Mouse (Mus musculus): ENCODE measurements around the gene Gatad2a. TPM values are rescaled to one million over a fixed set of nuclear protein-coding genes. Genes with fewer than 3 reads are reported as not detected.
"Not testable (repeated sequence)": the region's sequence is repeated elsewhere in the genome, so short reads cannot be mapped to it uniquely, and the experiment has no call there.

Gatad2a gene
- polyA plus RNA-seq, 1 experiment from 2014 or later: 41.6 TPM

DNA sequence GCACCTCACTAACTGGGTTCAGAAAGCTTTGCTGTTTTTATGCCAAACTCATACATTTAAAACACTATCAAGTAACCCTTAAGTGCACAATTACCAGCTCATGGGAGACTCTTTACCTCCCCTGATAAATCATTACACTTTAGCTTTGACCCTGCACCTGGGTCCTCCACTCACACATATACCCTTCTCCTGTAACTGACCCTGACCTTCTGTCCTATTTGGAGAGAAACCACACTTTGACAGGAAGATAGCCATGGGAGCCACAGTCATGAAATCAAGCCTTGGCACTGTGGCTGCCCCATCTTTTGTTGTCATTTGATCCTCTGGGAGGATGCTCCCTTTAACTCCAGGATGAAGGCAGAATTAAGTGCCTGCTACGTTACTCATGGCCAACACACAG, 41.5 kb downstream of the Gatad2a start:
- Histone ChIP-seq H3K9ac (ENCODE audit: low read length) (no peak overlapping the region), H3K36me3 (ENCODE audit: control insufficient read depth, insufficient read depth, low read length) (0 out of 2 replicates have a peak, but pooled peaks cover under 1% of the 10 kb centered on the region), H3K27me3 (ENCODE audit: control insufficient read depth, insufficient read depth, low read depth, low read length) (no peaks in the 10 kb centered on the region), H3K4me3 (ENCODE audit: low read length) (no peak overlapping the region), H3K4me2 (ENCODE audit: low read depth, low read length) (no peak overlapping the region), H3K9me3 (ENCODE audit: control insufficient read depth, low read length) (no peaks in the 10 kb centered on the region), H3K27ac (ENCODE audit: low read length) (no peak overlapping the region), H3K4me1 (replicated peaks; ENCODE audit: control insufficient read depth, insufficient read depth, low read length) (peaks cover 13% of the 10 kb centered on the region)
- 59% methylated on average over 1 of the region's 1 CpGs for WGBS
- ATAC-seq (ENCODE audit: low read depth): no peak

DNA sequence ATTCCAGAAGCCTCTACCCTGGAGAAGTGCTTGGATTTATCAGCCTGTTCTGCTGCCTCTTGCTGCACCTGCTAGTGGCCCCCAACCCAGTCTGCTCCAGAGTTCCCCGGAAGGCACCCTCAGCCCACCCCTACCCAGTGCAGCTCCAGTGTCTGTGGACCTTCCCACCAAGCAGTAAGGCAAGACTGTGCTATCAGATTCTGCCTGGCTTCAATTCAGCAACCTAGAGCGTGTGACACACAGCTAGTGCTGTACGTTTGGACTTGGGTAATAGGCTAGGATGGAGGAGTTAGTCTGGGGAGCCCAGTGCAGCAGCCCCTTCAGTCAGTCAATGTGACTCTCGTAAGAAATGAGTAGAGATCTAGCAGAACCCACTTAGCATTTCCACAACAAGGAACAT, 42.0 kb downstream of the Gatad2a start:
- no peaks in the 10 kb centered on the region for H3K9me3 ChIP-seq (ENCODE audit: control insufficient read depth, low read length)
- no peak for ATAC-seq (ENCODE audit: low read depth)
- H3K36me3 ChIP-seq (ENCODE audit: control insufficient read depth, insufficient read depth, low read length): 0 out of 2 replicates have a peak, but pooled peaks cover 4% of the 10 kb centered on the region
- no peaks in the 10 kb centered on the region for H3K27me3 ChIP-seq (ENCODE audit: control insufficient read depth, insufficient read depth, low read depth, low read length)
- H3K4me2 ChIP-seq (ENCODE audit: low read depth, low read length): no peak overlapping the region
- H3K4me3 ChIP-seq (ENCODE audit: low read length): no peak overlapping the region
- peaks cover 13% of the 10 kb centered on the region for H3K4me1 ChIP-seq (replicated peaks; ENCODE audit: control insufficient read depth, insufficient read depth, low read length)
- H3K27ac ChIP-seq (ENCODE audit: low read length): no peak overlapping the region
- no peak overlapping the region for H3K9ac ChIP-seq (ENCODE audit: low read length)
- WGBS: 69% methylated on average over 4 of the region's 4 CpGs

DNA sequence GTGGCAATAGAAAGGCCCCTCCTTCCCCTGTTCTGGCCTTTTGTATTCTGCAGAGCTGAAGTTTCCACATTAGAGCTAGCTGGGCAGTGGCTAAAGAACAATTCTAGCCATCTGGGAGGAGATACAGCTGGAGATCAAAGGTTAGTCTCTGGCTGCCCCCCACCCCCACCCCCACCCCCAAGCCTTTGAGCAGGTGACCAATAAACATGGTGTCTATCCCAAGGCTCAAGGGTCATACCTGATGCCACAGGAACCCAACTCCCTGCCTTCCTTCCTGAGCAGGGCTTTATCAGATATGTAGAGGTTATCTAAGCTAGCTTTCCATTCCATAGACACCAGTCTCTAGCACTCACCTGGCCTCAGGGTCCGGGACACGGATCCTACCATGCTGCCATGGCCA, 45.9 kb downstream of the Gatad2a start:
- no peak for ATAC-seq (ENCODE audit: low read depth)
- no peaks in the 10 kb centered on the region for H3K27me3 ChIP-seq (ENCODE audit: control insufficient read depth, insufficient read depth, low read depth, low read length)

DNA sequence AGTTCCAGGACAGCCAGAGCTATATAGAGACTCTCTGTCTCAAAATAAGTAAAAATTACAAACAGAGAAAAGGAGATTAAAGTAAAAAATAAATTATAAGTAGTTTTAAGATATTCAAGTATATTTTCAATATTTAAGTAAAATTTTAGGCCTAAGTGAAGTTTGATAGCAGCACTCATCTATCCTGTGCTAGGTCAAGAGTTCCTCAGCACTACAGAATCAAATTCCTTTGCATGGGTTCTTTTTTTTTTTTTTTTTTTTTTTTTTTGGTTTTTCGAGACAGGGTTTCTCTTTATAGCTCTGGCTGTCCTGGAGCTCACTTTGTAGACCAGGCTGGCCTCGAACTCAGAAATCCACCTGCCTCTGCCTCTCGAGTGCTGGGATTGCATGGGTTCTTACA, 53.7 kb downstream of the Gatad2a start:
- not testable (repeated sequence) for H3K36me3 ChIP-seq (ENCODE audit: control insufficient read depth, insufficient read depth, low read length); ATAC-seq (ENCODE audit: low read depth); H3K9ac ChIP-seq (ENCODE audit: low read length); H3K27me3 ChIP-seq (ENCODE audit: control insufficient read depth, insufficient read depth, low read depth, low read length); H3K27ac ChIP-seq (ENCODE audit: low read length); H3K4me2 ChIP-seq (ENCODE audit: low read depth, low read length); H3K9me3 ChIP-seq (ENCODE audit: control insufficient read depth, low read length); H3K4me3 ChIP-seq (ENCODE audit: low read length)
- WGBS: 84% methylated on average over 2 of the region's 3 CpGs
- peaks cover 22% of the 10 kb centered on the region for H3K4me1 ChIP-seq (replicated peaks; ENCODE audit: control insufficient read depth, insufficient read depth, low read length)

More for the DNA sequence above, 45.9 kb downstream of the Gatad2a start:
- no peak overlapping the region for H3K4me3 ChIP-seq (ENCODE audit: low read length)
- 90% methylated on average over 2 of the region's 2 CpGs for WGBS
- H3K4me2 ChIP-seq (ENCODE audit: low read depth, low read length): no peak overlapping the region
- H3K4me1 ChIP-seq (replicated peaks; ENCODE audit: control insufficient read depth, insufficient read depth, low read length): no peaks in the 10 kb centered on the region; the same call in 1 of the 2 replicates
- H3K27ac ChIP-seq (ENCODE audit: low read length): no peak overlapping the region
- H3K9me3 ChIP-seq (ENCODE audit: control insufficient read depth, low read length): no peaks in the 10 kb centered on the region
- H3K36me3 ChIP-seq (ENCODE audit: control insufficient read depth, insufficient read depth, low read length): 0 out of 2 replicates have a peak, but pooled peaks cover 5% of the 10 kb centered on the region
- no peak overlapping the region for H3K9ac ChIP-seq (ENCODE audit: low read length)

DNA sequence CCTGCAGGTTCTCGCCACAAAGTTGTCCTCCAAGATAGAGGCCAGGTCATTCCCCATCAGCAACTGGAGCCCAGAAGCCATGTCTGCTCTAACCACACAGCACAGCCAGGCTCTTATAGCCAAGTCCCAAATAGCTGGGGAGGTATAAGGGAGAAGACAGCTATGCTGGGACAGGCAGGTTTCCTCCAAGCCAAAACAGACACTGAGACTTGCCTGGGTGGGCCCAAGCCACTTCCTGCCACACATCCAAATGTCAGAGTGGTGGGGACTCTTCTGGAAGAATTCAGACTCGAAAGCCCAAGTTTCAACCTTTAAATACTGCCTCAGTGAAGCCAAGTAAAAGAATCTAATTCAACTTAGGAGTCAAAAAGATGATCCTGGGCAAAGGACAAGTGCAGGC, 55.8 kb downstream of the Gatad2a start:
- Histone ChIP-seq H3K4me1 (replicated peaks; ENCODE audit: control insufficient read depth, insufficient read depth, low read length) (peaks cover 42% of the 10 kb centered on the region), H3K4me2 (ENCODE audit: low read depth, low read length) (no peak overlapping the region), H3K4me3 (ENCODE audit: low read length) (no peak overlapping the region), H3K36me3 (ENCODE audit: control insufficient read depth, insufficient read depth, low read length) (no peaks in the 10 kb centered on the region), H3K27ac (ENCODE audit: low read length) (no peak overlapping the region), H3K9me3 (ENCODE audit: control insufficient read depth, low read length) (no peaks in the 10 kb centered on the region), H3K27me3 (ENCODE audit: control insufficient read depth, insufficient read depth, low read depth, low read length) (no peaks in the 10 kb centered on the region), H3K9ac (ENCODE audit: low read length) (no peak overlapping the region)
- ATAC-seq (ENCODE audit: low read depth): no peak
- WGBS: 81% methylated on average over 2 of the region's 2 CpGs

DNA sequence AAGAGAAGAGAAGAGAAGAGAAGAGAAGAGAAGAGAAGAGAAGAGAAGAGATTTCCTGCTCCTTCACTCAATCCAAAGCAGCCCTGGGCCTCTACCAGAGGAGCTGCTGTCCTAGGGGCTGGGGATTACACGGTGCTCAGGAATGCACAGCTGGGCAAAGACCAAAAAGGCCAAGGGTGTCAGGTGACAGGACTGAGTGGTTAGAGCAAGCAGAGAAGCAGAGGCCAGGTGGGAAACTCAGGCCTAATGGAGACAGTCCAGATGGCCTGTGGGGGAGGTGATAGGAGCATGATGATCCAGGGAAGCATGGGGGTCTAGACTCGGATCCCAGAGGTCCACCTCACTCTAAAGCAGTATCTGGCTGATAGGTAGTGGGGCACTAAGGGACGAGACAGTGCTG, 56.6 kb downstream of the Gatad2a start:
- no peak for ATAC-seq (ENCODE audit: low read depth)
- no peak overlapping the region for H3K4me2 ChIP-seq (ENCODE audit: low read depth, low read length)
- H3K4me1 ChIP-seq (replicated peaks; ENCODE audit: control insufficient read depth, insufficient read depth, low read length): peaks cover 42% of the 10 kb centered on the region
- H3K9me3 ChIP-seq (ENCODE audit: control insufficient read depth, low read length): no peaks in the 10 kb centered on the region
- H3K36me3 ChIP-seq (ENCODE audit: control insufficient read depth, insufficient read depth, low read length): peaks cover 2% of the 10 kb centered on the region; the same call in 1 of the 2 replicates
- 19% methylated on average over 3 of the region's 3 CpGs for WGBS
- H3K4me3 ChIP-seq (ENCODE audit: low read length): no peak overlapping the region
- no peak overlapping the region for H3K9ac ChIP-seq (ENCODE audit: low read length)
- no peaks in the 10 kb centered on the region for H3K27me3 ChIP-seq (ENCODE audit: control insufficient read depth, insufficient read depth, low read depth, low read length)
- no peak overlapping the region for H3K27ac ChIP-seq (ENCODE audit: low read length)

DNA sequence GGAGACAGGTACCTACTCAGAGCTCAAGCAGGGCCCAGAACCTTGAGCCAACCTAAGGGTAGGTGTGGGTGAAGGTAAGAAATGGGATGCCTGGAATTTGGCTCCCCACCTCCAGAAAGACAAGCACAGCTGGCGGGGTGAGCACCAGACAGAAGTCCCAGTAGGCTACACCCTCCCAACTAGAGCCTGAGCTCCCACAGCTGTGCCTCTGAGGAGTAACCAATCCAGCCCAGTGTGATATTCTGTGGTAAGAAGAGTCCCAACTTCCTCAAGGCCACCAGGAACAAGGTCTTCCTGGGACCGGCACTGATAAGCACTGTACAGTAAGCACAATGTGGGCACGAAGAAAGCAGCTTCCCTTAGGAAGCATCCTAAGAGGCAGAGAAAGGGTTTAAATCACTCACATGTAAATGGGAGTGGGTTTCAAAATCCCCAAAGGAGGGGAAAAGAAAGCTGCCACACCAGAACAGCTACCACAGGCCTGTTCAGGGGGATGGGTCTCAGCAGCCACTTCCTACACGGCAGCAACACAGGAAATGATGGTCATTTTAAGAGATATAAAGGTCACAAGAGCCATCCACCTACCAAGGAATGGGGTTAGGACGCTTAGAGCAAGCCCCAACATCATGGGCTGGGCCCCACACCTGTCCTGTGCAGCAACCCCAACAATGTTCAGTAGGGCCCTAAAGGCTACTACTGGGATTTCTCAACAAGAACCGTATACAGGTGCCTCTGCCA, 57.8 kb downstream of the Gatad2a start:
- no peak overlapping the region for H3K4me2 ChIP-seq (ENCODE audit: low read depth, low read length)
- no peak overlapping the region for H3K27ac ChIP-seq (ENCODE audit: low read length)
- no peak for ATAC-seq (ENCODE audit: low read depth)
- no peak overlapping the region for H3K9ac ChIP-seq (ENCODE audit: low read length)
- H3K36me3 ChIP-seq (ENCODE audit: control insufficient read depth, insufficient read depth, low read length): peaks cover 2% of the 10 kb centered on the region; the same call in 1 of the 2 replicates
- H3K9me3 ChIP-seq (ENCODE audit: control insufficient read depth, low read length): no peaks in the 10 kb centered on the region
- H3K4me1 ChIP-seq (replicated peaks; ENCODE audit: control insufficient read depth, insufficient read depth, low read length): peaks cover 42% of the 10 kb centered on the region
- WGBS: 69% methylated on average over 6 of the region's 6 CpGs
- no peak overlapping the region for H3K4me3 ChIP-seq (ENCODE audit: low read length)
- no peaks in the 10 kb centered on the region for H3K27me3 ChIP-seq (ENCODE audit: control insufficient read depth, insufficient read depth, low read depth, low read length)

DNA sequence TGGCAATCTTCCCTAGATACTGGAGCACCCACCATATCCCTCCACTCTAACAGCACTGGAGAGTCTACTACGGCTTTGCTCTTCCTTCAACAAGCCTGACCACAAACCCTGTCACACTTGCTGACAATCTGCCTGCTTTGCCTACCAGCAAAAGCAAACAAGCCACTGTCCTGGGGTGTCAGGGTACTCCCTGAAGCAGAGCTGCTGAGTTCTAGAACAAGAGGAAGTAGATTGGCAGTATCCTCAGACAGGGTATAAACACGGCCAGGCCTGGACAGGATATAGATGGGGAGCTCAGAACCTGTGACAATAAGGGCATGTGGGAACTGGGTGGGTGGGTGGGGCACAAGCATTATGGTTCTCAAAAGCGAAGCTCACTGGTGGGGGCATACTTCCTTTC, 58.7 kb downstream of the Gatad2a start:
- WGBS: 78% methylated on average over 3 of the region's 3 CpGs
- Histone ChIP-seq H3K27ac (ENCODE audit: low read length) (peak overlapping the region; percentile 50), H3K4me1 (replicated peaks; ENCODE audit: control insufficient read depth, insufficient read depth, low read length) (peaks cover 42% of the 10 kb centered on the region), H3K4me2 (ENCODE audit: low read depth, low read length) (no peak overlapping the region), H3K36me3 (ENCODE audit: control insufficient read depth, insufficient read depth, low read length) (peaks cover 2% of the 10 kb centered on the region; the same call in 1 of the 2 replicates), H3K4me3 (ENCODE audit: low read length) (no peak overlapping the region), H3K9me3 (ENCODE audit: control insufficient read depth, low read length) (no peaks in the 10 kb centered on the region), H3K9ac (ENCODE audit: low read length) (no peak overlapping the region), H3K27me3 (ENCODE audit: control insufficient read depth, insufficient read depth, low read depth, low read length) (no peaks in the 10 kb centered on the region)
- no peak for ATAC-seq (ENCODE audit: low read depth)

DNA sequence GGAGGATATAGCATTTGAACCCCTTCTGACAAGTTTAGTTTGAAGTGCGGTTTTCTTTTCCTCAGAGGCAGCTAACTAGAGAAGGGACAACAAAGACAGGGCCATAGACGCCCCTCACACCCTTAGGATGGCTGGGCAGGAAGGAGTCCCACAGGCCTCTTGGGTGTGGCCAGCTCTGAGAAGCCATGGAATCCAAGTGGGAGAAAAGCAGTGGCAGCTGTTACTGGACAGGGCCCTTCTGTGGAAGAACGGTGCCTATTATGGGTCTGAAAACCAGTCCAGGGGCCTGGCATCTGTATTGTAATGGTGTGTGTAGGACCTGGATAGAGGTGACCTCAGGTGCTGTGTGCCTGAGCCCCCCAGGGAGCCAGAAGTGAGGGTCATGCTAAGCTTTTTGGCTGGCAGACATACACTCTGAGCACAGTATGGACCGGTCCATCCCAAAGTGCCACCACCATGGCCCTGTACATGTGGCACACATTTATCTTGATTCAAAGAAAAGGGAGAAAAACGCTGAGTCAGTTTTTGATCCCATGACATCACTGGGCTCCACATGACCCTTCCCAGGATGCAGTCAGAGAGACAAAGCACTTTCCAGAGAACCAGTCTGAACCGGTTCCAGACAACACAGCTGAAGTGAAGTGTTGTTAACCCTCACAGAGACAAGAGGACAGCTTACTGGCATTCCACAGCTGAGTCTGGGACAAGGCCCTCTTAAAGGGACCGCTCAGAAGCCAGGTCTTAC, 60.0 kb downstream of the Gatad2a start:
- Histone ChIP-seq H3K27me3 (ENCODE audit: control insufficient read depth, insufficient read depth, low read depth, low read length) (no peaks in the 10 kb centered on the region), H3K4me2 (ENCODE audit: low read depth, low read length) (peak overlapping the region; percentile 16; the same call in 1 of the 2 replicates), H3K27ac (ENCODE audit: low read length) (peak overlapping the region; percentile 81), H3K36me3 (ENCODE audit: control insufficient read depth, insufficient read depth, low read length) (peaks cover 2% of the 10 kb centered on the region; the same call in 1 of the 2 replicates), H3K4me3 (ENCODE audit: low read length) (no peak overlapping the region), H3K9me3 (ENCODE audit: control insufficient read depth, low read length) (no peaks in the 10 kb centered on the region), H3K4me1 (replicated peaks; ENCODE audit: control insufficient read depth, insufficient read depth, low read length) (peaks cover 42% of the 10 kb centered on the region), H3K9ac (ENCODE audit: low read length) (peak overlapping the region; percentile 34)
- ATAC-seq (ENCODE audit: low read depth): peak; percentile 94
- WGBS: 34% methylated on average over 7 of the region's 7 CpGs
